Mouse (Mus musculus) heart, embryonic 13.5 days (tissue): ENCODE results near the gene Rnase1. TPM values are rescaled to one million over a fixed set of nuclear protein-coding genes. Genes with fewer than 3 reads are reported as not detected.

Experiments
- ATAC-seq: fragments of 200-750 bp; cut with Nextera tagmentation; 2 replicates; pipeline ENCODE4 v1.8.0; 2017; ENCODE audit warnings: moderate TSS enrichment; ENCODE audit not compliant: insufficient number of reproducible peaks, low FRiP score, low TSS enrichment; ENCODE audit errors: extremely low read depth
- H3K27ac ChIP-seq: fragments of 300-500 bp; sonication (generic); replicated peaks from 2 replicates; pipeline ENCODE4 v1.5.1; 2015; ENCODE audit warnings: moderate library complexity, mild to moderate bottlenecking, inconsistent platforms
- H3K27me3 ChIP-seq: fragments of 300-500 bp; sonication (generic); replicated peaks from 2 replicates; pipeline ENCODE4 v1.6.1; 2015; ENCODE audit warnings: mild to moderate bottlenecking, inconsistent platforms
- H3K36me3 ChIP-seq: fragments of 300-500 bp; sonication (generic); 2 replicates; pipeline ENCODE4 v1.6.1; 2015; ENCODE audit warnings: mild to moderate bottlenecking, inconsistent platforms
- H3K4me1 ChIP-seq: fragments of 300-500 bp; sonication (generic); 2 replicates; pipeline ENCODE4 v1.6.1; 2015; ENCODE audit warnings: inconsistent platforms
- H3K4me2 ChIP-seq: fragments of 300-500 bp; sonication (generic); 2 replicates; pipeline ENCODE4 v1.6.1; 2015; ENCODE audit warnings: inconsistent platforms, mild to moderate bottlenecking, moderate library complexity
- H3K4me3 ChIP-seq: fragments of 300-500 bp; sonication (generic); 2 replicates; pipeline ENCODE4 v1.5.1; 2015; ENCODE audit warnings: moderate library complexity, mild to moderate bottlenecking, inconsistent platforms
- H3K9ac ChIP-seq: fragments of 300-500 bp; sonication (generic); 2 replicates; pipeline ENCODE4 v1.6.1; 2015; ENCODE audit warnings: inconsistent platforms, mild to moderate bottlenecking, moderate library complexity
- H3K9me3 ChIP-seq: fragments of 300-500 bp; sonication (generic); 2 replicates; pipeline ENCODE4 v1.6.1; 2016; ENCODE audit warnings: inconsistent platforms
- WGBS: fragments of 180-500 bp; shearing (Covaris S2); methylation state at CpG from one replicate; pipeline ENCODE4 v1.1.7; 2015; ENCODE audit warnings: mixed read lengths; 5-methylcytosine and 5-hydroxymethylcytosine counted together
- polyA plus RNA-seq: library from polyadenylated mRNA; unstranded; fragments of >200 nt; fragmentation: Nextera tagmentation; extraction: Ambion mirVana; gene quantifications from 2 replicates; pipeline ENCODE4 v1.2.1, GENCODE M21; 2015

Gene Rnase1
- polyA plus RNA-seq, 1 experiment from 2014 or later, result 0.49 TPM

DNA sequence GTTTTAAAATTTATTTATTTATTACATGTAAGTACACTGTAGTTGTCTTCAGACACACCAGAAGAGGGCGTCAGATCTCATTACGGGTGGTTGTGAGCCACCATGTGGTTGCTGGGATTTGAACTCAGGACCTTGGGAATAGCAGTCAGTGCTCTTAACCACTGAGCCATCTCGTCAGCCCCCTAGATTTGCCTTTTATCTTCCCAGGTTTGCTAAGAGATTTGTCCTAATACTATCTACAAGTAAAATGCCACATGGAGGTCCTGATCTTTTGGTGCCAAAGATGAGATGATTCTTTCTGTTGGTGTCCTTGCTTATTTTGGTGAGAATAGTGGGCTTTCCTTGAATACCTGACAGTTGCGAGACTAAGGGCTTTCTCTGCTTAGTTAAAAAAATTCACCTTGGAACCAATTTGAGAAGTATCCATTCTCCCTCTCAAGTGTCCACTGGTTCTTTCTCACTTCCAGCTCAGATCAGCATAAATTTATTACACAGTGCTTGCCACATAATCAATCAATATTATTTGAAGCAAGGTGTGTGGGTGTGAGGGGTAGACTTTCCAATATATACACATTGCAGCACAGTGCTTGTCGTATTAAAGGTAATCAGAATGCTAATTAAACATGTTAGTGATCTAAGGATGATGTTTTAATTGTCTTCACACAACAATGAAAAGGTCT, 9.6 kb upstream of the Rnase1 start:
- WGBS, result 84% methylated on average over 5 of the region's 5 CpGs
- no peaks in the 10 kb centered on the region for H3K36me3 ChIP-seq
- no peak overlapping the region for H3K4me3 ChIP-seq
- H3K9me3 ChIP-seq, result no peaks in the 10 kb centered on the region
- no peak overlapping the region for H3K4me2 ChIP-seq
- no peaks in the 10 kb centered on the region for H3K4me1 ChIP-seq
- ATAC-seq, result no peak
- no peak overlapping the region for H3K27ac ChIP-seq
- H3K27me3 ChIP-seq, result no peaks in the 10 kb centered on the region
- H3K9ac ChIP-seq, result no peak overlapping the region

DNA sequence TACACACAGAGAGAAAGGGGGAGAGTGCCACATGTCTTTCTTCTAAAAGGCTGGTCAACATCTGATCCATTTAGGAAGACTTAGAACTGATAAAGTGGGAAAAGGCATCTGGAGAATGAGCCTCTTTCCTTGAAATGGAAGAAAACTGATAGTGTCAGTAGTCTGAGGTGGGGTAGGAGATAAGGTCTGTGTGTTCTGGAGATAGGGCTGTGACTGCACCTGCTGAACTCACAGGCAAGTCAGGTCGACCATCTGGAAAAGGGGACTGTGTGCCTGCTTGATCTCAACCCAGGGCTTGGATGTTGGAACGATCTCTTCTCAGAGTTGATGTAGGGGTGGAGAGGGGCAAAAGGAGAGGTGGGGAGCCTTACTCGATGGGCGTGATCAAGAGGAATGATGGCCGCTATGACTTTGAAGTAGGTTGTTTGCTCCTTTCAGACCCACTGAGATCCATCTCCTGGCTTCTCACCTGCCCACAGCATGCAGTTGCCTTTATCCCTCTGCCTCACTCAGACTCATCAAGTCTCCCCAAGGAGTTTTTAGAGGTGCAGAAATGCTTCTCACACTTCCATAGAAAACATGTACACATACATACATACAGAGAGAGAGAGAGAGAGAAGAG, 5.8 kb upstream of the Rnase1 start:
- Histone ChIP-seq H3K27me3 (no peaks in the 10 kb centered on the region), H3K4me1 (peaks cover 6% of the 10 kb centered on the region; the same call in 1 of the 2 replicates), H3K4me3 (no peak overlapping the region), H3K4me2 (no peak overlapping the region), H3K9ac (no peak overlapping the region), H3K27ac (no peak overlapping the region), H3K9me3 (no peaks in the 10 kb centered on the region), H3K36me3 (no peaks in the 10 kb centered on the region)
- no peak for ATAC-seq
- 35% methylated on average over 5 of the region's 5 CpGs for WGBS

DNA sequence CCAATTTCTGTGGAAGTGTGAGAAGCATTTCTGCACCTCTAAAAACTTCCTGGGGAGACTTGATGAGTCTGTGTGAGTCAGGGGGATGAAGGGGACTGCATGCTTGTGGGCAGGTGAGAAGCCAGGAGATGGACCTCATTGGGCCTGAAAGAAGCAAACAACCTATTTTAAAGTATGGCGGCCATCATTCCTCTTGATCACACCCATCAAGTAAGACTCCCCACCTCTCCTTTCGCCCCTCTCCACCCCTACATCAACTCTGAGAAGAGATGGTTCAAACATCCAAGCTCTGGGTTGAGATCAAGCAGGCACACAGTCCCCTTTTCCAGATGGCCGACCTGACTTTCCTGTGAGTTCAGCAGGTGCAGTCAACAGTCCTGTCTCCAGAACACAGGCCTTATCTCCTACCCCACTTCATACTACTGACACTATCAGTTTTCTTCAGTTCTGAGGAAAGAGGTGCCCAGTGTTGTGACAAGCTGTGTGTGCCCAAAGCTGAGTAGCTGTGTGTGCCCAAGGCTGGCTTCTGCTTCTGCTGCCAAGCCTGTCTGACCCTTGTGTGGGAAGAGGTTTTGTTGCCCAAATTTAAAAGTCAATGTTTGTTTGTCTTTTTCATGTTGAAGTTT, 3.7 kb upstream of the Rnase1 start:
- Histone ChIP-seq H3K9me3 (no peaks in the 10 kb centered on the region), H3K4me2 (no peak overlapping the region), H3K27ac (no peak overlapping the region), H3K4me3 (no peak overlapping the region), H3K27me3 (no peaks in the 10 kb centered on the region), H3K36me3 (no peaks in the 10 kb centered on the region), H3K9ac (no peak overlapping the region), H3K4me1 (peaks cover 10% of the 10 kb centered on the region; the same call in 1 of the 2 replicates)
- no peak for ATAC-seq
- WGBS, result 73% methylated on average over 3 of the region's 3 CpGs

GRCm38 (mm10) chr14:51149164-51149563, 2.6 kb upstream of the Rnase1 start:
- Histone ChIP-seq H3K4me3 (no peak overlapping the region), H3K9ac (no peak overlapping the region), H3K27me3 (no peaks in the 10 kb centered on the region), H3K9me3 (no peaks in the 10 kb centered on the region), H3K27ac (no peak overlapping the region), H3K36me3 (no peaks in the 10 kb centered on the region), H3K4me1 (peaks cover 11% of the 10 kb centered on the region), H3K4me2 (no peak overlapping the region)
- WGBS, result 63% methylated on average over 5 of the region's 5 CpGs
- ATAC-seq, result no peak

- H3K36me3 ChIP-seq, result no peaks in the 10 kb centered on the region
- H3K9me3 ChIP-seq, result no peaks in the 10 kb centered on the region
- no peak overlapping the region for H3K27ac ChIP-seq
- H3K4me2 ChIP-seq, result no peak overlapping the region
- peaks cover 23% of the 10 kb centered on the region for H3K4me1 ChIP-seq
- no peak overlapping the region for H3K9ac ChIP-seq
- H3K4me3 ChIP-seq, result no peak overlapping the region
- 37% methylated on average over 3 of the region's 3 CpGs for WGBS
- H3K27me3 ChIP-seq, result no peaks in the 10 kb centered on the region
- ATAC-seq, result no peak
Observed at GRCm38 (mm10) chr14:51148006-51148405, 1.4 kb upstream of the Rnase1 start.

DNA sequence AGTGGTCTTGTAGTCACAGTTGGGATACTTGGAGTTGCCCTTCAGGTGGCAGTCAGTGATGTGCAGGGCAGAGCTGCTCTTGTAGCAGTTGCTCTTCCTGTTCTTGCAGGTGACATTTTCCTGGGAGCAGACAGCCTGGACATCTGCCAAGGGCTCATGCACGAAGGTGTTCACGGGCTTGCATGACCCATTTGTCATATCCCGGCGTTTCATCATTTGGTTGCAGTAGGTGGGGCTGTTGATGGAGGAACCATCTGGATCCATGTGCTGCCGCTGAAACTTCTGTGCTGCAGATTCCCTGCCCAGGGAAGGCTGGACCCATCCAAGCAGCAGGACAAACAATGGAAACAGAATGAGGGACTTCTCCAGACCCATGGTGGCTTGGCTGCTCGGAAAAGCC, 1.1 kb downstream of the Rnase1 start:
- Histone ChIP-seq H3K9ac (no peak overlapping the region), H3K9me3 (no peaks in the 10 kb centered on the region), H3K27ac (no peak overlapping the region), H3K4me2 (no peak overlapping the region), H3K27me3 (no peaks in the 10 kb centered on the region), H3K36me3 (no peaks in the 10 kb centered on the region), H3K4me1 (peaks cover 24% of the 10 kb centered on the region), H3K4me3 (no peak overlapping the region)
- 88% methylated on average over 6 of the region's 6 CpGs for WGBS
- ATAC-seq, result no peak

GRCm38 (mm10) chr14:51144451-51144850, 2.1 kb downstream of the Rnase1 start:
- no peaks in the 10 kb centered on the region for H3K27me3 ChIP-seq
- H3K9ac ChIP-seq, result no peak overlapping the region
- H3K36me3 ChIP-seq, result no peaks in the 10 kb centered on the region
- 92% methylated on average over 4 of the region's 4 CpGs for WGBS
- H3K4me2 ChIP-seq, result no peak overlapping the region
- H3K27ac ChIP-seq, result no peak overlapping the region
- peaks cover 24% of the 10 kb centered on the region for H3K4me1 ChIP-seq
- H3K4me3 ChIP-seq, result no peak overlapping the region
- H3K9me3 ChIP-seq, result no peaks in the 10 kb centered on the region
- no peak for ATAC-seq

DNA sequence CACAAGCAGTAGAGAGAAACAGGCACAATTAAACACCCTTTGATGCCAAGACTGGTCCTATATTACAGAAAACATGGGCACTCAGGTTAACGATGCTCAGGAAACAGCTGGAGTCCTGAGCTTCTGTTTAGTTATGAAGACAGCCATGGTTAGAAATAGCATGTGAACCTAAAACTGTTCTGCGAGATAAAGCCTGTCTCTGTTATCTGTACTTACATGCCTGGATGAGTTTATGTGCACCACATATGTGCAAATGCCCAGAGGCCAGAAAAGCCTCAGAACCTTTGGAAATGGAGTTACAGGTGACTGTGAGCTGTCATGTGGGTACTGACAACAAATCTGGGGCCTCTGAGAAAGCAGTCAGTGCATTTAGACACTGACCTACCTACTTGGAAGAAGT, 2.6 kb downstream of the Rnase1 start:
- no peak overlapping the region for H3K9ac ChIP-seq
- H3K27me3 ChIP-seq, result no peaks in the 10 kb centered on the region
- no peak overlapping the region for H3K27ac ChIP-seq
- H3K4me2 ChIP-seq, result no peak overlapping the region
- ATAC-seq, result no peak
- H3K36me3 ChIP-seq, result no peaks in the 10 kb centered on the region
- H3K4me1 ChIP-seq, result peaks cover 24% of the 10 kb centered on the region
- no peaks in the 10 kb centered on the region for H3K9me3 ChIP-seq
- WGBS, result 50% methylated on average over 2 of the region's 2 CpGs
- H3K4me3 ChIP-seq, result no peak overlapping the region

DNA sequence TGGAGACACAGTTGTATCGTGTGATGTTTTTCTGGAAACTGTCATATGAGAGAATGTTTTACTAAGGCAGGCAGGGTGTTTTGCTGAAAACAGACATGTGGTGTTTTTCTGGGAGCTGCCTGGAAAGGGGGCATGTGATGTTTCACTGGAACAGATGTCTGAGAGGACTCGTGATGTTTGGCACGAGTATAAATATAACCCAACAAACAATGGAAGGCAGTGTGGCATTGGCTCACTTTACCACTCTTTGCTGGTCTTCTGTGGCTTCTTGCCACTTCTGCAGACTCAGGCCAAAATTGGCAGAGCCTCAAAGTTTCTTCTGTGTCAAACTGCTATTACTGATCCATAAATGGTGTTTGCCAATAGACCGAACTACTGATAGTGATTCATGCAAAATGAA, 3.3 kb downstream of the Rnase1 start:
- 39% methylated on average over 4 of the region's 4 CpGs for WGBS
- H3K27ac ChIP-seq, result 0 out of 2 replicates have a peak overlapping the region, but pooled peaks have one; percentile 12
- H3K4me3 ChIP-seq, result no peak overlapping the region
- no peaks in the 10 kb centered on the region for H3K9me3 ChIP-seq
- no peaks in the 10 kb centered on the region for H3K36me3 ChIP-seq
- H3K4me1 ChIP-seq, result peaks cover 24% of the 10 kb centered on the region
- ATAC-seq, result no peak; the same call in 1 of the 2 replicates
- H3K4me2 ChIP-seq, result no peak overlapping the region
- no peaks in the 10 kb centered on the region for H3K27me3 ChIP-seq
- H3K9ac ChIP-seq, result no peak overlapping the region

- 71% methylated on average over 3 of the region's 3 CpGs for whole genome bisulfite sequencing
- no peaks in the 10 kb centered on the region for H3K36me3 ChIP-seq
Observed at GRCm38 (mm10) chr14:51142568-51142967, 4.0 kb downstream of the Rnase1 start.

GRCm38 (mm10) chr14:51142119-51142518, 4.5 kb downstream of the Rnase1 start:
- Histone ChIP-seq H3K9ac (no peak overlapping the region), H3K27me3 (no peaks in the 10 kb centered on the region), H3K4me3 (no peak overlapping the region), H3K4me2 (no peak overlapping the region), H3K27ac (no peak overlapping the region), H3K4me1 (peaks cover 18% of the 10 kb centered on the region), H3K36me3 (no peaks in the 10 kb centered on the region), H3K9me3 (no peaks in the 10 kb centered on the region)
- ATAC-seq, result no peak
- WGBS, result 82% methylated on average over 4 of the region's 4 CpGs

More at GRCm38 (mm10) chr14:51142568-51142967, 4.0 kb downstream of the Rnase1 start:
- Histone ChIP-seq H3K4me1 (peaks cover 18% of the 10 kb centered on the region), H3K9me3 (no peaks in the 10 kb centered on the region), H3K27ac (no peak overlapping the region), H3K9ac (no peak overlapping the region), H3K4me3 (no peak overlapping the region), H3K4me2 (no peak overlapping the region), H3K27me3 (no peaks in the 10 kb centered on the region)
- no peak for ATAC-seq
